Mouse (Mus musculus): Measurements from ENCODE around the gene Atp6v0a4. TPM values are rescaled to one million over a fixed set of nuclear protein-coding genes. Genes with fewer than 3 reads are reported as not detected.

The Atp6v0a4 gene
- polyA plus RNA-seq, 1 experiment from 2014 or later, result 0.10 TPM

DNA sequence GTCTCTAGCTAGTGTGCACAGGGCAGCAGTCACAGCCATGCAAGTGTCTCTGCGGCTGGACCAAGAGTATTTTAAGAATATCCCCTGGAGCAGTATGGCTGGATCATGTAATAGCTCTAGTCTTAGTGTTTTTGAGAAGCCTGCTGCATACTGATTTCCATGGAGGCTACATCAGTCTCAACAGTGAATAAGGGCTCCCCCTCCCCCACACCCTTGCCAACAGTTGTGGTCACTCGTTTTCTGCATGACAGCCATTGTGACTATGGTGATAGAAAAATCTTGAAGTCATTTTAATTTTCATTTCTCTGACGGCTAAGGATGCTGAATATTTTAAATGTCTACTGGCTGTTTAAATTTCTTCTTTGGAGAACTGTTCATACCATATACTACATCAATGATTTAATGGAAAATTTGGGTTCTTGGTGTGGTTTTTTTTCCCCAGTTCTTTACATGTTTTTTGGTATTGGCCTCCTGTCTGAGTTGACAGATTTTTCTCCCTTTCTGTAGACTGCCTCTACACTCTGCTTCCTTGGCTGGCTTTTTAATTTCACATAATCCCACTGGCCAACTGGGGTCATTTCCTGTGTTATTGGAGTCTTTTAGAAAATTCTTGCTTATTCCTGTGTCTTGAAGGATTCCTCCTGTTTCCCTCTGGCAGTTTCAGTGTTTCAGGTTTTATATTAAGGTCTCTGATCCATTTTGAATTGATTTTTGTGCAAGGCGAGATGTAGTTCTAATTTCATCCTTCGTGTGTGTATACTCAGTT lies 91.4 kb downstream of the Atp6v0a4 start:
- Histone ChIP-seq H3K27me3 (replicated peaks) (no peaks in the 10 kb centered on the region; the same call in 1 of the 2 replicates), H3K27ac (no peak overlapping the region), H3K4me1 (no peaks in the 10 kb centered on the region), H3K36me3 (no peaks in the 10 kb centered on the region), H3K4me2 (no peak overlapping the region), H3K4me3 (no peak overlapping the region), H3K9me3 (replicated peaks) (no peaks in the 10 kb centered on the region), H3K9ac (no peak overlapping the region)
- 60% methylated on average over 5 of the region's 5 CpGs for WGBS (ENCODE audit: insufficient replicate concordance)
- ATAC-seq, result no peak

DNA sequence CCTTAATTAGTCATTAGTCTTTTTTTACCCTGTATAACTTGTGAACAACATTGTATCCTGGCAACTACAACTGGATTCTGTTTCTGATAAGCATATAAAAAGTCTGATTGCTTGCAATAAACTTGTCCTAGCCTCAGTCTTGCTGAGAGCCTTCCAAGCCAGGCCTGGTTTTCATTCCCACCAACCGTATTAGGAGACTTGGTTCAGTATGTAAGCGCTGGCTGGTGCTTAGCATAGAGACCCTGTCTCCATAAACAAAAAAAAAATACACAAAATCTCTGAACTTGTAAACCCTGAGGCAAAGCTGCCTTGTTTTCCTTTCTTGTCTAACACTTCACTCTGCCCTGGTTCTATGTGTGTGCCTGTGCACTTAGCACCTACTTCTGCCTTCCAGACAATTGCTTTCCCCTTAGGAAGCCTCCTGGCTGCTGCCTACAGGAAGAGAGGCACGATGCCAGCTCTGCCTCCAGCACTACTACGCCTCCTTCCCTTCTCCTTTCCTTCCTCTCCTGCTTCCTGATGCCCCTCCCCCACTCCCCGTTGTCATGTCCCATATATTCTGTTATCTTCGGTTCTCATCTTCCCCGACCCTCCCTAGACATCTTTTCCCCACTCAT lies 92.4 kb downstream of the Atp6v0a4 start:
- Histone ChIP-seq H3K9me3 (replicated peaks) (no peaks in the 10 kb centered on the region), H3K4me2 (no peak overlapping the region), H3K4me3 (no peak overlapping the region), H3K36me3 (no peaks in the 10 kb centered on the region), H3K4me1 (no peaks in the 10 kb centered on the region), H3K27ac (no peak overlapping the region), H3K9ac (no peak overlapping the region), H3K27me3 (replicated peaks) (no peaks in the 10 kb centered on the region; the same call in 1 of the 2 replicates)
- WGBS (ENCODE audit: insufficient replicate concordance), result 28% methylated on average over 7 of the region's 7 CpGs
- no peak for ATAC-seq

- Histone ChIP-seq H3K4me2 (no peak overlapping the region), H3K36me3 (no peaks in the 10 kb centered on the region), H3K27ac (no peak overlapping the region), H3K9ac (no peak overlapping the region), H3K27me3 (replicated peaks) (no peaks in the 10 kb centered on the region), H3K9me3 (replicated peaks) (no peaks in the 10 kb centered on the region), H3K4me3 (no peak overlapping the region), H3K4me1 (no peaks in the 10 kb centered on the region)
- WGBS (ENCODE audit: insufficient replicate concordance), result 54% methylated on average over 2 of the region's 2 CpGs
- no peak for ATAC-seq
Measured at GRCm38 (mm10) chr6:38028205-38028604, 96.2 kb downstream of the Atp6v0a4 start.

DNA sequence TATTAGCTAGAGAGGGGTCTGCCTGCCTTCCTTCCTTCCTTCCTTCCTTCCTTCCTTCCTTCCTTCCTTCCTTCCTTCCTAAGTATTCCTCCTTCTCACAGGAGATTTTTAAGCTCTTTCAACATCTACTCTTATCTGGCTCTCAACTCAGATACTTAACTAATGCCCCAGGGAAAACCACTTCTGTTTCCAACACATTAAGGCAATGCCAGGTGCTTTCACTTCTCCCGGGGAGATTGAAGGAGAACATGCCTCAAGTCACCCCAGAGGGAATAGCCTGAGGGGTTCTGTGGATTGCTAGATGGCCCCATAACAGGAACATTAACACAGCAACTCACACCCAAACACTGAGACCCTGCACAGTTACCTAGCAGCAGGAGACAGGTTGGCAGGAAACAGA lies 96.6 kb downstream of the Atp6v0a4 start:
- ATAC-seq, result no peak
- Histone ChIP-seq H3K27ac (no peak overlapping the region), H3K27me3 (replicated peaks) (no peaks in the 10 kb centered on the region), H3K9ac (no peak overlapping the region), H3K4me2 (no peak overlapping the region), H3K4me1 (no peaks in the 10 kb centered on the region), H3K36me3 (no peaks in the 10 kb centered on the region), H3K4me3 (no peak overlapping the region), H3K9me3 (replicated peaks) (no peaks in the 10 kb centered on the region)
- WGBS (ENCODE audit: insufficient replicate concordance), result 50% methylated on average over 1 of the region's 1 CpGs

DNA sequence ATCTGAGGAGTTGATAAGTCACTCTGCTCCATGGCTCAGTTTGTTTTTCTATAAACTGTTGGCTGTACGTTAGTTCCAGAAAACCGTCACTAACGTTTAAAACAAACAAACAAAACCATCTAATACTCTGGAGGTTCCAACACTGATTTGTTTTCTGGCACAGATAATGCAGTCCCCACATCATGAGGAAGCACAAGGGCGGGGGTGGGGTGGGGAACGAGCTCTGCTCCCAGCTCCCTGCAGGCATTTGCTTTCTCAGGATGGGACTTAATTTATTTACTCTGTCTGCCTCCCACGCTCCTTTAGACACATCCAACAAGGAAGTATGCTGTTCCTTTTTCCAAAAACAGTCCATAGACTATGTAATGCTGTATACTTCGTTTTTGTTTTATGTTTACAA lies 101.1 kb downstream of the Atp6v0a4 start:
- WGBS (ENCODE audit: insufficient replicate concordance), result 49% methylated on average over 7 of the region's 7 CpGs
- Histone ChIP-seq H3K27me3 (replicated peaks) (no peaks in the 10 kb centered on the region), H3K9me3 (replicated peaks) (no peaks in the 10 kb centered on the region), H3K4me2 (no peak overlapping the region), H3K9ac (no peak overlapping the region), H3K36me3 (no peaks in the 10 kb centered on the region), H3K27ac (no peak overlapping the region), H3K4me3 (no peak overlapping the region), H3K4me1 (no peaks in the 10 kb centered on the region)
- ATAC-seq, result no peak

- H3K4me2 ChIP-seq, result no peak overlapping the region
- no peak overlapping the region for H3K27ac ChIP-seq
- H3K36me3 ChIP-seq, result no peaks in the 10 kb centered on the region
- H3K4me1 ChIP-seq, result no peaks in the 10 kb centered on the region
- H3K9me3 ChIP-seq (replicated peaks), result no peaks in the 10 kb centered on the region
- H3K4me3 ChIP-seq, result no peak overlapping the region
- WGBS (ENCODE audit: insufficient replicate concordance), result 63% methylated on average over 7 of the region's 7 CpGs
- no peaks in the 10 kb centered on the region for H3K27me3 ChIP-seq (replicated peaks)
- H3K9ac ChIP-seq, result no peak overlapping the region
- no peak for ATAC-seq
Measured at GRCm38 (mm10) chr6:38021406-38021805, 103.0 kb downstream of the Atp6v0a4 start.

DNA sequence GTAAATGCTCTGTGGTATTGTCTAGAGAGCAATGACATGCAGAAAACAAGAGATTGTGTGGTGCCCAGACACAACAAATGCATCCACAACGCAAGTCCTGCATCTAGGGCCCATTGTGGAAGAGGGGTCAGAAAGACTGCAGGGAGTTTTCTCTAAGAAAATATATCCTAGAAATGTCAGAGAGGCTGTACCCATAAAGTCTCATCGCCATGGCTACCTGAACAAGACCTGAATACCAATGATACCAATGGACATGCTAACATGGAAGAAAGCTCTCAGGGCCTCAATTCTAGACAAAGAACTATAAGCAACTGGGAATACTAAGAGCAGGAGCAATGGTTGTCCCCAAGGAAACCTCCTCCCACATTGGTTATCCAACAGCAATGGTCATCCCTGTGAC lies 111.6 kb downstream of the Atp6v0a4 start:
- no peak overlapping the region for H3K4me3 ChIP-seq
- H3K4me2 ChIP-seq, result no peak overlapping the region
- H3K36me3 ChIP-seq, result no peaks in the 10 kb centered on the region
- H3K27me3 ChIP-seq (replicated peaks), result no peaks in the 10 kb centered on the region
- 69% methylated on average over 2 of the region's 2 CpGs for WGBS (ENCODE audit: insufficient replicate concordance)
- H3K9ac ChIP-seq, result no peak overlapping the region
- H3K9me3 ChIP-seq (replicated peaks), result no peaks in the 10 kb centered on the region
- no peak overlapping the region for H3K27ac ChIP-seq
- no peaks in the 10 kb centered on the region for H3K4me1 ChIP-seq
- no peak for ATAC-seq

- Histone ChIP-seq H3K9ac (no peak overlapping the region), H3K9me3 (replicated peaks) (no peaks in the 10 kb centered on the region), H3K27ac (no peak overlapping the region), H3K4me1 (no peaks in the 10 kb centered on the region), H3K4me2 (no peak overlapping the region), H3K27me3 (replicated peaks) (no peaks in the 10 kb centered on the region), H3K36me3 (no peaks in the 10 kb centered on the region), H3K4me3 (no peak overlapping the region)
- 7% methylated on average over 6 of the region's 6 CpGs for WGBS (ENCODE audit: insufficient replicate concordance)
- ATAC-seq, result peak; percentile 42; the same call in 1 of the 2 replicates
Measured at GRCm38 (mm10) chr6:38007459-38007858, 116.9 kb downstream of the Atp6v0a4 start.

Other genes starting within 250 kb of the Atp6v0a4 start
- 0.05 TPM in 1 of 2 replicates, not detected in the other for gene Svopl, start 77.6 kb downstream of the Atp6v0a4 start, polyA plus RNA-seq (2016; fragmentation: Nextera tagmentation; extraction: Ambion mirVana)
- gene Tmem213, start 15.3 kb downstream of the Atp6v0a4 start, polyA plus RNA-seq (2016; fragmentation: Nextera tagmentation; extraction: Ambion mirVana), result not detected in 2 replicates
- 0.80 and 0.97 TPM in 2 replicates for gene D630045J12Rik, start 129.4 kb upstream of the Atp6v0a4 start, polyA plus RNA-seq (2016; fragmentation: Nextera tagmentation; extraction: Ambion mirVana)
- 3.9 and 4.0 TPM in 2 replicates for gene Zc3hav1l, start 174.7 kb upstream of the Atp6v0a4 start, polyA plus RNA-seq (2016; fragmentation: Nextera tagmentation; extraction: Ambion mirVana)
- gene Zc3hav1, start 230.0 kb upstream of the Atp6v0a4 start, polyA plus RNA-seq (2016; fragmentation: Nextera tagmentation; extraction: Ambion mirVana), result 29.6 and 30.6 TPM in 2 replicates